Mouse (Mus musculus): ENCODE results near the gene Hist1h3d. TPM values are rescaled to one million over a fixed set of nuclear protein-coding genes. Genes with fewer than 3 reads are reported as not detected.
"Not testable (repeated sequence)": the region's sequence is repeated elsewhere in the genome, so short reads cannot be mapped to it uniquely, and the experiment has no call there.

Gene Hist1h3d
- polyA plus RNA-seq, 1 experiment = 4.1 TPM

GRCm38 (mm10) chr13:23585029-23585441, 9.5 kb downstream of the Hist1h3d start:
- DNase-seq (ENCODE audit: low read depth) = no peak

- DNase-seq (ENCODE audit: low read depth) = not testable (repeated sequence)
Observed at GRCm38 (mm10) chr13:23585442-23586098, 10.0 kb downstream of the Hist1h3d start.

- no peak for DNase-seq (ENCODE audit: low read depth)
Observed at GRCm38 (mm10) chr13:23586099-23586939, 10.8 kb downstream of the Hist1h3d start.

GRCm38 (mm10) chr13:23586940-23587225, 11.3 kb downstream of the Hist1h3d start:
- DNase-seq (ENCODE audit: low read depth) = no peak

- DNase-seq (ENCODE audit: low read depth) = no peak
Observed at GRCm38 (mm10) chr13:23591206-23591605, 15.6 kb downstream of the Hist1h3d start.

- DNase-seq (ENCODE audit: low read depth) = not testable (repeated sequence)
Observed at GRCm38 (mm10) chr13:23591886-23592285, 16.3 kb downstream of the Hist1h3d start.

- no peak for DNase-seq (ENCODE audit: low read depth)
Observed at GRCm38 (mm10) chr13:23592614-23593013, 17.1 kb downstream of the Hist1h3d start.

GRCm38 (mm10) chr13:23593051-23593770, 17.6 kb downstream of the Hist1h3d start:
- no peak for DNase-seq (ENCODE audit: low read depth)

- DNase-seq (ENCODE audit: low read depth) = no peak
Observed at GRCm38 (mm10) chr13:23595185-23595584, 19.6 kb downstream of the Hist1h3d start.

GRCm38 (mm10) chr13:23595622-23596372, 20.2 kb downstream of the Hist1h3d start:
- no peak for DNase-seq (ENCODE audit: low read depth)

GRCm38 (mm10) chr13:23597957-23598356, 22.4 kb downstream of the Hist1h3d start:
- no peak for DNase-seq (ENCODE audit: low read depth)

- no peak for DNase-seq (ENCODE audit: low read depth)
Observed at GRCm38 (mm10) chr13:23603182-23603699, 27.7 kb downstream of the Hist1h3d start.

- no peak for DNase-seq (ENCODE audit: low read depth)
Observed at GRCm38 (mm10) chr13:23604452-23604851, 28.9 kb downstream of the Hist1h3d start.

GRCm38 (mm10) chr13:23605052-23605451, 29.5 kb downstream of the Hist1h3d start:
- no peak for DNase-seq (ENCODE audit: low read depth)

- DNase-seq (ENCODE audit: low read depth) = no peak
Observed at GRCm38 (mm10) chr13:23609209-23609608, 33.6 kb downstream of the Hist1h3d start.

- no peak for DNase-seq (ENCODE audit: low read depth)
Observed at GRCm38 (mm10) chr13:23609844-23610243, 34.3 kb downstream of the Hist1h3d start.

GRCm38 (mm10) chr13:23610393-23610792, 34.8 kb downstream of the Hist1h3d start:
- DNase-seq (ENCODE audit: low read depth) = no peak

- no peak for DNase-seq (ENCODE audit: low read depth)
Observed at GRCm38 (mm10) chr13:23611638-23612037, 36.1 kb downstream of the Hist1h3d start.

- DNase-seq (ENCODE audit: low read depth) = no peak
Observed at GRCm38 (mm10) chr13:23620056-23620732, 44.6 kb downstream of the Hist1h3d start.

GRCm38 (mm10) chr13:23620733-23621531, 45.4 kb downstream of the Hist1h3d start, which contains the start of gene Hist1h2be:
Gene Hist1h2be, minus strand, starts transcription at chr13:23621124.
- peak; percentile 78 for DNase-seq (ENCODE audit: low read depth)
